In the genomic region with DNA sequence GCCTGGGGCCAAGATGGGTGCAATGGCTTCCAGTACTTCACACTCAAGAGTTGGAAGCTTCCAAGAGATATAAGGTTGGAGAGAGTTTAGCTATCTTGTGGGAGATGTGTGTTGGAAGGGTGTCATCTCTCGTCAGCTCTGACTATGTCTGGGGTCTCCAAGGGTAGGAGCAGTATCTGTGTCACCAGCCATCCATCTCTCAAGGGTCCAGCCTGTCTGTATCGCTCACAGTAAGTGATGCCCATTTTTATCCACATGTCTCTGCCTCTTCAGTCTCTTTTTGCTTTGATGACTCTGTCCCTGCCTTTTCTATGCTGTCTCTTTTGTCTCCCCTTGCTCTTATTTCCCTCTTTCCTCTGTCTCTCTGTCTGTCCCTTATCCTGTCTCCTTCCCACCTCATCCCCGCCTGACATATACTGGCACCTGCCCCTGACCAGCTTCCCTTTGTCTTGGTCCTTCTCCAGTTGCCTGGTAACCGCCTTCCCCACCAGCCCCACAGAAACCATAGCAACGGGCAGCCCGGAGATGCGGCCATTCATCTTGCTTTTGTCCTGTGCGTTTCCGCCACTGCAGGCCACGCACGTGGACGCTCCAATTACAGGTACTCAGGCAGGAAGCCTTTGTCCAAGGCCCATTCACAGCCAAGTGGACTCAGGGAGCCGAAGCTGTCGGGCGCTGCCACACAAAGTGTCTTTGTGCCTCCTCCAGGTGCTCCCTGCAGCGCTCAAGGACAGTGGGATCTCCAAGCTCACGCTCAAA, we compare ENCODE assay signal across 11 mouse cellular contexts.
A peak's percentile ranks its signal among the peaks of the same experiment; 100 is the strongest.
DNase-seq lines count a peak whose midpoint lies in the region; ATAC-seq lines count a peak whose summit lies in the region.
"Had no signal": no experiment of that assay in that cellular context is flagged by ENCODE, and none has a peak within 500 bp of the region (broad histone marks: within the 10 kb centered on the region; RNA-seq: fewer than 3 reads in every experiment).

No protein-coding gene starts in this region.

- 15% methylated on average over 17 of the region's 17 CpGs for WGBS in hindbrain, embryonic 13.5 days
- WGBS in midbrain, embryonic 11.5 days = 17% methylated on average over 17 of the region's 17 CpGs

- H3K36me3 ChIP-seq in hindbrain, embryonic 13.5 days = no peaks in the 10 kb centered on the region
- H3K36me3 ChIP-seq in midbrain, embryonic 11.5 days (ENCODE audit: control insufficient read depth, insufficient read depth, low read length) = no peaks in the 10 kb centered on the region
- H3K36me3 ChIP-seq: embryonic facial prominence, embryonic 13.5 days had no signal

- peak overlapping the region; percentile 32; the same call in 1 of the 2 replicates for H3K4me2 ChIP-seq in hindbrain, embryonic 13.5 days
- H3K4me2 ChIP-seq in midbrain, embryonic 11.5 days = peak overlapping the region; percentile 33
- H3K4me2 ChIP-seq: embryonic facial prominence, embryonic 13.5 days had no signal

- H3K9ac ChIP-seq in hindbrain, embryonic 13.5 days = peak overlapping the region; percentile 3; the same call in 1 of the 2 replicates
- H3K9ac ChIP-seq in midbrain, embryonic 11.5 days (ENCODE audit: low read length) = peak overlapping the region; percentile 24
- H3K9ac ChIP-seq: embryonic facial prominence, embryonic 13.5 days had no signal

- no peak overlapping the region for H3K4me3 ChIP-seq in hindbrain, embryonic 13.5 days
- 0 out of 2 replicates have a peak overlapping the region, but pooled peaks have one; percentile 6 for H3K4me3 ChIP-seq in midbrain, embryonic 11.5 days (ENCODE audit: low read depth, low read length)
- H3K4me3 ChIP-seq: embryonic facial prominence, embryonic 13.5 days had no signal

- intact Hi-C loops in gastrocnemius, postnatal 36 days (cut with DNase I) = no loop called here

- no peaks in the 10 kb centered on the region for H3K9me3 ChIP-seq in hindbrain, embryonic 13.5 days
- no peaks in the 10 kb centered on the region for H3K9me3 ChIP-seq in midbrain, embryonic 11.5 days (ENCODE audit: control insufficient read depth, low read length)
- H3K9me3 ChIP-seq: embryonic facial prominence, embryonic 13.5 days had no signal

- DNase-seq in layer of hippocampus, adult 11-12 months (ENCODE audit: low spot score) = peak; percentile 30
- DNase-seq in layer of hippocampus, adult 18-20 months (ENCODE audit: low spot score in 2 of 2) = no peak
- peak; percentile 95 for DNase-seq in midbrain, embryonic 11.5 days (ENCODE audit: low spot score, missing footprints)
- DNase-seq in right cerebral cortex, postnatal 36 days (ENCODE audit: low spot score in 2 of 2) = peak; percentile 7 to 9
- DNase-seq in lung, postnatal 10 days = no peak
- no peak for DNase-seq in gastrocnemius, postnatal 36 days
- DNase-seq in MN1 (ENCODE audit: low spot score) = no peak
- DNase-seq: B cell, adult 2 months; heart, postnatal 10 days had no signal

- peak overlapping the region; percentile 91 for H3K27ac ChIP-seq in hindbrain, embryonic 13.5 days
- peak overlapping the region; percentile 59 for H3K27ac ChIP-seq in midbrain, embryonic 11.5 days (ENCODE audit: low read depth, low read length)
- H3K27ac ChIP-seq: embryonic facial prominence, embryonic 13.5 days had no signal

- H3K27me3 ChIP-seq in hindbrain, embryonic 13.5 days = peaks cover 31% of the 10 kb centered on the region
- H3K27me3 ChIP-seq in midbrain, embryonic 11.5 days (ENCODE audit: control insufficient read depth, insufficient read depth, low read length) = no peaks in the 10 kb centered on the region
- H3K27me3 ChIP-seq: embryonic facial prominence, embryonic 13.5 days had no signal

- H3K4me1 ChIP-seq in hindbrain, embryonic 13.5 days (replicated peaks) = peaks cover 17% of the 10 kb centered on the region
- H3K4me1 ChIP-seq in midbrain, embryonic 11.5 days (ENCODE audit: control insufficient read depth, insufficient read depth, low read length) = peaks cover 12% of the 10 kb centered on the region
- H3K4me1 ChIP-seq: embryonic facial prominence, embryonic 13.5 days had no signal

- peak; percentile 89 for ATAC-seq in hindbrain, embryonic 13.5 days (ENCODE audit: low FRiP score)
- ATAC-seq in midbrain, embryonic 11.5 days (ENCODE audit: low FRiP score) = peak; percentile 93

Comparison
In these comparisons a context has a peak if more than half of its experiments do, and no peak if none do; other contexts are left out.
1. DNase-seq: peak in layer of hippocampus, adult 11-12 months (single experiment), midbrain, embryonic 11.5 days (single experiment) and right cerebral cortex, postnatal 36 days (2 of 2); none in layer of hippocampus, adult 18-20 months (0 of 2), lung, postnatal 10 days (single experiment), gastrocnemius, postnatal 36 days (0 of 2) and MN1 (single experiment).